Mouse (Mus musculus): ENCODE data around the gene Gtf3a.
A peak's percentile ranks its signal among the peaks of the same experiment; 100 is the strongest.

- TF ChIP-seq CTCF (conservative IDR thresholded peaks at IDR 0.05 in 1 of 2, IDR thresholded peaks at IDR 0.05 in 1 of 2; ENCODE audit: low read depth in 2 of 2, low read length in 2 of 2) (no peak), MAZ (IDR thresholded peaks at IDR 0.05; ENCODE audit: low read depth, low read length) (peak; percentile 97), ETS1 (conservative IDR thresholded peaks at IDR 0.05; ENCODE audit: low read depth, low read length) (0 out of 2 replicates have a peak, but pooled peaks have one; percentile 19), SMC3 (IDR thresholded peaks at IDR 0.05; ENCODE audit: low read depth, low read length) (no peak), NRF1 (IDR thresholded peaks at IDR 0.05; ENCODE audit: low read depth, low read length) (peak; percentile 99), TBP (conservative IDR thresholded peaks at IDR 0.05; ENCODE audit: low read depth, low read length) (no peak), POLR2A (IDR thresholded peaks at IDR 0.05; ENCODE audit: low read depth, low read length) (peak; percentile 88), SIN3A (IDR thresholded peaks at IDR 0.05; ENCODE audit: low read length) (peak; percentile 70; the same call in 1 of the 2 replicates)
These were observed at the start of gene Gtf3a for GRCm38 (mm10) chr5:146948508-146949088.
